Mouse (Mus musculus) thymus, adult 2 months (tissue): Measurements from ENCODE around the gene Usp5.

Experiments
- CTCF ChIP-seq: fragments of 200-500 bp; IDR thresholded peaks from 2 replicates; pipeline ENCODE4 v1.5.1; 2012; ENCODE audit warnings: mild to moderate bottlenecking, control low read depth, low read length, moderate library complexity, borderline replicate concordance; ENCODE audit not compliant: control insufficient read depth, poor library complexity, insufficient read depth; ENCODE audit errors: extremely low read depth
- POLR2A ChIP-seq: fragments of 200-500 bp; IDR thresholded peaks from 2 replicates; pipeline ENCODE4 v1.6.1; 2012; ENCODE audit warnings: mild to moderate bottlenecking, low read length, control low read depth, moderate library complexity; ENCODE audit not compliant: control insufficient read depth, poor library complexity, insufficient read depth; ENCODE audit errors: extremely low read depth

GRCm38 (mm10) chr6:124831649-124832048 is 2.4 kb upstream of the Usp5 start:
- TF ChIP-seq CTCF (no peak), POLR2A (no peak)
